30 mouse cellular contexts compared by ENCODE assay signal in genomic region chr8:127579436-127579835, GRCm38 (mm10).
A peak's percentile ranks its signal among the peaks of the same experiment; 100 is the strongest.
DNase-seq lines count a peak whose midpoint lies in the region; ATAC-seq and TF ChIP-seq lines count a peak whose summit lies in the region.
"Had no signal": no experiment of that assay in that cellular context is flagged by ENCODE, and none has a peak within 500 bp of the region (broad histone marks: within the 10 kb centered on the region; RNA-seq: fewer than 3 reads in every experiment).

No protein-coding gene starts in this region.

- H3K4me2 ChIP-seq in liver, embryonic 12.5 days = no peak overlapping the region
- H3K4me2 ChIP-seq: embryonic facial prominence, embryonic 15.5 days; forebrain, embryonic 12.5 days; heart, embryonic 15.5 days; hindbrain, embryonic 13.5 days; kidney, embryonic 15.5 days; midbrain, embryonic 11.5 days; neural tube, embryonic 12.5 days had no signal

- TF ChIP-seq EP300 in ES-Bruce4 (IDR thresholded peaks at IDR 0.05; ENCODE audit: insufficient read depth, low read depth, low read length) = no peak

- DNase-seq in liver (no peak), WW6 (ENCODE audit: low read depth, low spot score) (peak; percentile 61)
- DNase-seq in natural killer cell, adult 2 months (ENCODE audit: low spot score in 2 of 2) = no peak
- no peak for DNase-seq in urinary bladder, postnatal 25 days (ENCODE audit: low spot score)
- DNase-seq: adrenal gland, adult 8-10 months; cerebellum, adult 8-10 months; cerebellum, postnatal 25 days; forebrain, postnatal 0 days; gastrocnemius, postnatal 10 days; heart, postnatal 36 days; kidney, adult 18-20 months; kidney, postnatal 25 days; left cerebral cortex, postnatal 4 days; lung, adult 18-20 months; lung, postnatal 10 days; thymus, adult 18-20 months; thymus, postnatal 25 days had no signal

- no peak overlapping the region for H3K9ac ChIP-seq in liver, embryonic 12.5 days
- peak overlapping the region; percentile 38 for H3K9ac ChIP-seq in ES-Bruce4 (ENCODE audit: low read depth, poor library complexity, severe bottlenecking)
- H3K9ac ChIP-seq: embryonic facial prominence, embryonic 15.5 days; forebrain, embryonic 12.5 days; forebrain, postnatal 0 days; heart, embryonic 15.5 days; hindbrain, embryonic 13.5 days; kidney, embryonic 15.5 days; neural tube, embryonic 12.5 days had no signal

- H3K9me3 ChIP-seq in liver, embryonic 12.5 days (replicated peaks) = no peaks in the 10 kb centered on the region
- H3K9me3 ChIP-seq in ES-Bruce4 (replicated peaks; ENCODE audit: control insufficient read depth, insufficient read depth, low read length, poor library complexity, severe bottlenecking) = no peaks in the 10 kb centered on the region
- H3K9me3 ChIP-seq: embryonic facial prominence, embryonic 10.5 days; embryonic facial prominence, embryonic 15.5 days; forebrain, embryonic 12.5 days; heart, embryonic 15.5 days; hindbrain, embryonic 13.5 days; kidney, embryonic 15.5 days; neural tube, embryonic 12.5 days had no signal

- H3K27me3 ChIP-seq in liver, embryonic 12.5 days (replicated peaks) = no peaks in the 10 kb centered on the region
- H3K27me3 ChIP-seq in ES-Bruce4 (ENCODE audit: control insufficient read depth, insufficient read depth, low read length, poor library complexity, severe bottlenecking) = no peaks in the 10 kb centered on the region
- H3K27me3 ChIP-seq: embryonic facial prominence, embryonic 15.5 days; forebrain, embryonic 12.5 days; heart, embryonic 15.5 days; hindbrain, embryonic 13.5 days; kidney, embryonic 15.5 days; neural tube, embryonic 12.5 days had no signal

- TF ChIP-seq POLR2A in ES-Bruce4 (IDR thresholded peaks at IDR 0.05; ENCODE audit: insufficient read depth, low read length) = no peak

- H3K27ac ChIP-seq in liver, embryonic 12.5 days = no peak overlapping the region
- H3K27ac ChIP-seq in ES-Bruce4 (ENCODE audit: insufficient read depth, low read length) = no peak overlapping the region
- H3K27ac ChIP-seq: embryonic facial prominence, embryonic 10.5 days; embryonic facial prominence, embryonic 15.5 days; forebrain, embryonic 12.5 days; heart, embryonic 15.5 days; hindbrain, embryonic 13.5 days; kidney, embryonic 15.5 days; neural tube, embryonic 12.5 days had no signal

- H3K4me1 ChIP-seq in liver, embryonic 12.5 days = no peaks in the 10 kb centered on the region
- no peaks in the 10 kb centered on the region for H3K4me1 ChIP-seq in ES-Bruce4 (ENCODE audit: control insufficient read depth, insufficient read depth, low read length)
- H3K4me1 ChIP-seq: embryonic facial prominence, embryonic 10.5 days; embryonic facial prominence, embryonic 15.5 days; heart, embryonic 15.5 days; kidney, embryonic 15.5 days; neural tube, embryonic 12.5 days had no signal

- ATAC-seq in liver, embryonic 12.5 days = peak; percentile 47; the same call in 1 of the 2 replicates
- ATAC-seq in megakaryocyte progenitor cell, adult 5-6 weeks (replicated peaks; ENCODE audit: poor library complexity) = peak; percentile 58
- ATAC-seq: CD4-positive, CD25-positive, alpha-beta regulatory T cell, adult 4 months; forebrain, postnatal 0 days; midbrain, embryonic 16.5 days had no signal

- no peaks in the 10 kb centered on the region for H3K36me3 ChIP-seq in liver, embryonic 12.5 days
- no peaks in the 10 kb centered on the region for H3K36me3 ChIP-seq in ES-Bruce4 (ENCODE audit: control insufficient read depth, insufficient read depth, low read length, poor library complexity, severe bottlenecking)
- H3K36me3 ChIP-seq: embryonic facial prominence, embryonic 10.5 days; embryonic facial prominence, embryonic 15.5 days; forebrain, embryonic 12.5 days; heart, embryonic 15.5 days; hindbrain, embryonic 13.5 days; kidney, embryonic 15.5 days; neural tube, embryonic 12.5 days had no signal

- H3K4me3 ChIP-seq in liver, embryonic 12.5 days = no peak overlapping the region
- no peak overlapping the region for H3K4me3 ChIP-seq in ES-Bruce4 (ENCODE audit: low read depth, low read length)
- H3K4me3 ChIP-seq: embryonic facial prominence, embryonic 10.5 days; embryonic facial prominence, embryonic 15.5 days; forebrain, embryonic 12.5 days; heart, embryonic 15.5 days; hindbrain, embryonic 13.5 days; kidney, embryonic 15.5 days; neural tube, embryonic 12.5 days had no signal

- WGBS in liver, embryonic 12.5 days (ENCODE audit: insufficient replicate concordance) = 71% methylated on average over 9 of the region's 9 CpGs

- TF ChIP-seq CTCF in ES-Bruce4 (IDR thresholded peaks at IDR 0.05; ENCODE audit: low read depth, low read length) = no peak
